Mouse (Mus musculus): Measurements from ENCODE around the gene Mboat2. TPM values are rescaled to one million over a fixed set of nuclear protein-coding genes. Genes with fewer than 3 reads are reported as not detected.

The Mboat2 gene
- polyA plus RNA-seq, 1 experiment from 2014 or later, result 79.2 TPM

Other genes starting within 250 kb of the Mboat2 start
- 17.2 and 17.9 TPM in 2 replicates for gene Klf11, start 179.6 kb upstream of the Mboat2 start, polyA plus RNA-seq (2014; fragmentation: Nextera tagmentation; extraction: Ambion mirVana)
- 2.3 and 2.6 TPM in 2 replicates for gene Cys1, start 149.1 kb upstream of the Mboat2 start, polyA plus RNA-seq (2014; fragmentation: Nextera tagmentation; extraction: Ambion mirVana)
- gene Rrm2, start 122.6 kb upstream of the Mboat2 start, polyA plus RNA-seq (2014; fragmentation: Nextera tagmentation; extraction: Ambion mirVana), result 42.8 and 52.5 TPM in 2 replicates
- 174 and 189 TPM in 2 replicates for gene Kidins220, start 144.0 kb downstream of the Mboat2 start, polyA plus RNA-seq (2014; fragmentation: Nextera tagmentation; extraction: Ambion mirVana)

Measured in hindbrain, embryonic 14.5 days (tissue).